Comparison of ENCODE assay signal across 27 mouse cellular contexts in genomic region chr10:24464377-24464776, GRCm38 (mm10).
DNase-seq lines count a peak whose midpoint lies in the region; ATAC-seq and TF ChIP-seq lines count a peak whose summit lies in the region.
"Had no signal": no experiment of that assay in that cellular context is flagged by ENCODE, and none has a peak within 500 bp of the region (broad histone marks: within the 10 kb centered on the region; RNA-seq: fewer than 3 reads in every experiment).

No protein-coding gene starts in this region.

- no peak overlapping the region for H3K4me3 ChIP-seq in liver, adult 2 months (ENCODE audit: insufficient read depth, low read depth, low read length)
- no peak overlapping the region for H3K4me3 ChIP-seq in liver, embryonic 11.5 days (ENCODE audit: low read depth, low read length)
- H3K4me3 ChIP-seq: embryonic facial prominence, embryonic 10.5 days; embryonic facial prominence, embryonic 12.5 days; forebrain, embryonic 10.5 days; forebrain, embryonic 12.5 days had no signal

- no peak for TF ChIP-seq POLR2A in liver, adult 2 months (IDR thresholded peaks at IDR 0.05; ENCODE audit: extremely low read depth, insufficient read depth, low read length)

- no peak overlapping the region for H3K9ac ChIP-seq in liver, adult 2 months (ENCODE audit: low read depth, low read length)
- H3K9ac ChIP-seq in liver, embryonic 11.5 days (ENCODE audit: low read depth, low read length) = no peak overlapping the region
- H3K9ac ChIP-seq: embryonic facial prominence, embryonic 12.5 days; forebrain, embryonic 12.5 days had no signal

- TF ChIP-seq CTCF in liver, adult 2 months (IDR thresholded peaks at IDR 0.05; ENCODE audit: low read depth, low read length) = no peak

- peaks cover 7% of the 10 kb centered on the region for H3K4me1 ChIP-seq in liver, adult 2 months (ENCODE audit: control insufficient read depth, insufficient read depth, low read length)
- no peaks in the 10 kb centered on the region for H3K4me1 ChIP-seq in liver, embryonic 11.5 days (replicated peaks; ENCODE audit: control insufficient read depth, insufficient read depth, low read length)
- H3K4me1 ChIP-seq: embryonic facial prominence, embryonic 10.5 days; embryonic facial prominence, embryonic 12.5 days; forebrain, embryonic 10.5 days; forebrain, embryonic 12.5 days had no signal

- H3K4me2 ChIP-seq in liver, embryonic 11.5 days = no peak overlapping the region
- H3K4me2 ChIP-seq: embryonic facial prominence, embryonic 12.5 days; forebrain, embryonic 12.5 days had no signal

- peak overlapping the region; percentile 67; the same call in 1 of the 2 replicates for H3K27ac ChIP-seq in liver, adult 2 months (replicated peaks; ENCODE audit: insufficient read depth, low read depth, low read length)
- no peak overlapping the region for H3K27ac ChIP-seq in liver, embryonic 11.5 days (ENCODE audit: low read depth, low read length)
- H3K27ac ChIP-seq: embryonic facial prominence, embryonic 10.5 days; embryonic facial prominence, embryonic 12.5 days; forebrain, embryonic 10.5 days; forebrain, embryonic 12.5 days had no signal

- 86% methylated on average over 3 of the region's 3 CpGs for WGBS in liver, adult 2 months
- WGBS in liver, embryonic 11.5 days = 77% methylated on average over 3 of the region's 3 CpGs

- H3K36me3 ChIP-seq in liver, adult 2 months (ENCODE audit: control insufficient read depth, insufficient read depth, low read length) = no peaks in the 10 kb centered on the region
- H3K36me3 ChIP-seq in liver, embryonic 11.5 days (ENCODE audit: control insufficient read depth, insufficient read depth, low read length) = no peaks in the 10 kb centered on the region
- H3K36me3 ChIP-seq: embryonic facial prominence, embryonic 10.5 days; embryonic facial prominence, embryonic 12.5 days; forebrain, embryonic 10.5 days; forebrain, embryonic 12.5 days; G1E had no signal

- no peaks in the 10 kb centered on the region for H3K27me3 ChIP-seq in liver, adult 2 months (ENCODE audit: control insufficient read depth, insufficient read depth, low read length)
- no peaks in the 10 kb centered on the region for H3K27me3 ChIP-seq in liver, embryonic 11.5 days (replicated peaks; ENCODE audit: control insufficient read depth, insufficient read depth, low read length)
- H3K27me3 ChIP-seq: CH12.LX; embryonic facial prominence, embryonic 12.5 days; forebrain, embryonic 12.5 days had no signal

- no peak for ATAC-seq in liver, embryonic 11.5 days (replicated peaks; ENCODE audit: low FRiP score)
- ATAC-seq: activated CD4-positive, CD25-positive, alpha-beta regulatory T cell, adult 4 months; CD4-positive, CD25-positive, alpha-beta regulatory T cell, adult 4 months; forebrain, embryonic 14.5 days; forebrain, embryonic 16.5 days had no signal

- no peaks in the 10 kb centered on the region for H3K9me3 ChIP-seq in liver, embryonic 11.5 days (ENCODE audit: control insufficient read depth, low read length)
- H3K9me3 ChIP-seq: embryonic facial prominence, embryonic 10.5 days; embryonic facial prominence, embryonic 12.5 days; forebrain, embryonic 10.5 days; forebrain, embryonic 12.5 days; G1E had no signal

- no peaks in the 10 kb centered on the region for H3K79me2 ChIP-seq in liver, adult 2 months (ENCODE audit: control insufficient read depth, insufficient read depth, low read length)

- DNase-seq in gastrocnemius, postnatal 25 days = peak; percentile 11
- DNase-seq in gastrocnemius, postnatal 4 days (ENCODE audit: low spot score in 2 of 2) = no peak
- DNase-seq in liver, adult 2 months (ENCODE audit: extremely low read depth, low read depth, low spot score) = no peak
- DNase-seq in liver, embryonic 11.5 days (ENCODE audit: low spot score) = no peak
- DNase-seq in Muller cell, postnatal 12 days (ENCODE audit: inconsistent ontology term) = peak; percentile 75
- DNase-seq in fibroblast of lung, adult 2 months (ENCODE audit: low read depth) = peak; percentile 50
- no peak for DNase-seq in layer of hippocampus, postnatal 36 days
- DNase-seq in lung, postnatal 4 days = no peak
- DNase-seq: adrenal gland, adult 8-10 months; adrenal gland, postnatal 14 days; adrenal gland, postnatal 36 days; B cell, adult 2 months; cerebellum, adult 11-12 months; cerebellum, adult 2 months; cerebellum, adult 9-10 months; cerebellum, postnatal 10 days; cerebellum, postnatal 25 days had no signal

Comparison
In these comparisons a context has a peak if more than half of its experiments do, and no peak if none do; other contexts are left out.
1. DNase-seq: peak in gastrocnemius, postnatal 25 days (single experiment), Muller cell, postnatal 12 days (single experiment) and fibroblast of lung, adult 2 months (single experiment); none in gastrocnemius, postnatal 4 days (0 of 2), liver, adult 2 months (single experiment), liver, embryonic 11.5 days (single experiment), layer of hippocampus, postnatal 36 days (0 of 2) and lung, postnatal 4 days (0 of 2).